Mouse (Mus musculus) forebrain, embryonic 16.5 days (tissue): ENCODE measurements around the gene Lamb3. TPM values are rescaled to one million over a fixed set of nuclear protein-coding genes. Genes with fewer than 3 reads are reported as not detected.

Source experiments
- ATAC-seq: fragments of 200-750 bp; cut with Nextera tagmentation; 2 replicates; pipeline ENCODE4 v1.8.0; 2017; ENCODE audit warnings: mild to moderate bottlenecking, moderate library complexity
- H3K27ac ChIP-seq: fragments of 300-500 bp; sonication (generic); 2 replicates; pipeline ENCODE4 v1.5.1; 2014; ENCODE audit warnings: low read length, control low read depth
- H3K27me3 ChIP-seq: fragments of 300-500 bp; sonication (generic); replicated peaks from 2 replicates; pipeline ENCODE4 v1.6.1; 2014; ENCODE audit warnings: low read length; ENCODE audit not compliant: control insufficient read depth, insufficient read depth
- H3K36me3 ChIP-seq: fragments of 300-500 bp; sonication (generic); 2 replicates; pipeline ENCODE4 v1.6.1; 2014; ENCODE audit not compliant: control insufficient read depth, insufficient read depth
- H3K4me1 ChIP-seq: fragments of 300-500 bp; sonication (generic); replicated peaks from 2 replicates; pipeline ENCODE4 v1.6.1; 2014; ENCODE audit warnings: low read length; ENCODE audit not compliant: control insufficient read depth, insufficient read depth
- H3K4me2 ChIP-seq: fragments of 300-500 bp; sonication (generic); 2 replicates; pipeline ENCODE4 v1.6.1; 2014; ENCODE audit warnings: mild to moderate bottlenecking, low read length, control low read depth
- H3K4me3 ChIP-seq: fragments of 300-500 bp; sonication (generic); replicated peaks from 2 replicates; pipeline ENCODE4 v1.5.1; 2014; ENCODE audit warnings: mild to moderate bottlenecking, low read length, control low read depth
- H3K9ac ChIP-seq: fragments of 300-500 bp; sonication (generic); replicated peaks from 2 replicates; pipeline ENCODE4 v1.6.1; 2014; ENCODE audit warnings: low read depth, low read length, control low read depth
- H3K9me3 ChIP-seq: fragments of 300-500 bp; sonication (generic); 2 replicates; pipeline ENCODE4 v1.6.1; 2016; ENCODE audit warnings: low read length; ENCODE audit not compliant: control insufficient read depth
- WGBS: fragments of 180-500 bp; shearing (Covaris S2); extraction: QIAGEN DNeasy Blood & Tissue Kit; methylation state at CpG from one replicate; pipeline ENCODE4 v1.1.7; 2014; 5-methylcytosine and 5-hydroxymethylcytosine counted together
- polyA plus RNA-seq: library from polyadenylated mRNA; unstranded; fragments of >200 nt; fragmentation: Nextera tagmentation; extraction: Ambion mirVana; gene quantifications from 2 replicates; pipeline ENCODE4 v1.2.1, GENCODE M21; 2015

The Lamb3 gene
- 0.32 and 0.58 TPM in 2 replicates for polyA plus RNA-seq

DNA sequence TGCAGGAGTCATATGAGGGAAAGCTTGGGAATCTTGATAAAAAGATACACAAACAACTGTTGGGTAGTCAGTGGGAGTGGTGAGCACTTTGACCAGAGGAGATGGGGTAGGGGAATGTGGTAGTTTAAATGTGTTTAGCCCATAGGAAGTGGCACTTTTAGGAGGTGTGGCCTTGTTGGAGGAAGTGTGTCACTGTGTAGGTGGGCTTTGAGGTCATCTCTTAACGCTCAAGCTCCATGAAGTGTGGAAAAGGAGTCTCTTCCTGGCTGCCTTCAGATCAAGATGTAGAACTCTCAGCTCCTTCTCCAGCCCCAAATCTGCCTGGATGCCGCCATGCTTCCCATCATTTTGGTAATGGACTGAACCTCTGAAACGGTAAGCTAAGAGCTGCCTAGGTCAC lies at the start of gene Lamb3:
TSS of gene Lamb3 (plus strand) at position 197 of the 400 bp plus-strand sequence.
- no peaks in the 10 kb centered on the region for H3K36me3 ChIP-seq
- no peaks in the 10 kb centered on the region for H3K4me1 ChIP-seq
- ATAC-seq, result no peak
- H3K27me3 ChIP-seq, result no peaks in the 10 kb centered on the region
- 96% methylated on average over 3 of the region's 3 CpGs for WGBS
- H3K9ac ChIP-seq, result no peak within 1 kb of the TSS
- no peak within 1 kb of the TSS for H3K4me3 ChIP-seq
- H3K27ac ChIP-seq, result no peak within 1 kb of the TSS
- H3K9me3 ChIP-seq, result no peaks in the 10 kb centered on the region
- H3K4me2 ChIP-seq, result no peak within 1 kb of the TSS

GRCm38 (mm10) chr1:193159163-193159562 lies 48.3 kb upstream of the Lamb3 start:
- WGBS, result 73% methylated on average over 3 of the region's 3 CpGs

GRCm38 (mm10) chr1:193159613-193160012 lies 47.9 kb upstream of the Lamb3 start:
- Histone ChIP-seq H3K4me2 (no peak overlapping the region), H3K27me3 (no peaks in the 10 kb centered on the region; the same call in 1 of the 2 replicates), H3K36me3 (no peaks in the 10 kb centered on the region), H3K9me3 (no peaks in the 10 kb centered on the region), H3K9ac (no peak overlapping the region), H3K4me1 (no peaks in the 10 kb centered on the region), H3K4me3 (no peak overlapping the region), H3K27ac (no peak overlapping the region)
- WGBS, result 50% methylated on average over 1 of the region's 1 CpGs
- no peak for ATAC-seq

More at GRCm38 (mm10) chr1:193159163-193159562, 48.3 kb upstream of the Lamb3 start:
- Histone ChIP-seq H3K4me1 (no peaks in the 10 kb centered on the region), H3K27me3 (peaks cover 4% of the 10 kb centered on the region), H3K36me3 (no peaks in the 10 kb centered on the region), H3K4me2 (no peak overlapping the region), H3K9me3 (no peaks in the 10 kb centered on the region), H3K4me3 (no peak overlapping the region), H3K9ac (no peak overlapping the region), H3K27ac (no peak overlapping the region)
- no peak for ATAC-seq

DNA sequence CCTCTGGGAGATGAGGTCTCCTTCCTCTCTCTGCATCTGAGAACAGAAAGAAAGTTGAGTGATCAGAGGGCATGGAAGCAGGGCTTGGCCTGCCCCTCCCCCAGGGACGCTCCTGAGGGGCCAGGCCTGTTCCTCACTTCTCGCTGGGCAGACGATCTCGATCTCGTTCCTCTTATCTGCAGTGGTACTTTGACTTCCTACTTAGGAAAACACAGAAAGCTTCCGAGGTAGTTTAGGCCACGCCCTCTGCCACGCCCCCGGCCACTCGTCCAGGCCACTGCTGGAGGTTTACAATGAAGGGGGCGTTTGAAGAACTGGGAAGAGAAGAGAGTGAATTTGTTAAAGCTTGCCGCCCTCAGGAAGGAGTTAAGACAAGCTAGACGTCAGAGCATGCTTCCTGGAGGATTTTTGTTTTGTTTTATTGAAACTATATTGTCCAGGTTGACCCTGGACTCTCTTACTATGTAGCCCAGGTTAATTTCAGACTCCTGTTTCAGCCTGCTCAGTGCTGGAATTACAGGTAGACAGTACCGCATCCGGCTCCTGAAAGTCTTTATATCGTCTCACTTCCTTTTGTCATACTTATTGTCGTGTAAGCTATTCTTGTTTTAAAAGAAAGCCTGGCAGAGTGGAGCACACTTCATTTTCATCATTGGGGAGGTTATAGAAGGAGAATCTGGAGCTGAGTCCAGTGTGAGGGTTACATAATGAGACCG lies 47.0 kb upstream of the Lamb3 start:
- Histone ChIP-seq H3K9ac (no peak overlapping the region), H3K4me2 (0 out of 2 replicates have a peak overlapping the region, but pooled peaks have one; percentile 14), H3K27me3 (no peaks in the 10 kb centered on the region), H3K4me3 (no peak overlapping the region), H3K4me1 (no peaks in the 10 kb centered on the region), H3K36me3 (no peaks in the 10 kb centered on the region), H3K27ac (no peak overlapping the region), H3K9me3 (no peaks in the 10 kb centered on the region)
- no peak for ATAC-seq
- WGBS, result 14% methylated on average over 18 of the region's 18 CpGs

GRCm38 (mm10) chr1:193167746-193168145 lies 39.8 kb upstream of the Lamb3 start, which contains the start of gene A130010J15Rik:
A130010J15Rik (plus strand) TSS chr1:193168046.
- H3K9ac ChIP-seq, result no peak within 1 kb of the TSS
- H3K4me2 ChIP-seq, result no peak within 1 kb of the TSS
- no peaks in the 10 kb centered on the region for H3K9me3 ChIP-seq
- no peak within 1 kb of the TSS for H3K4me3 ChIP-seq
- H3K36me3 ChIP-seq, result no peaks in the 10 kb centered on the region
- no peak for ATAC-seq
- WGBS, result 96% methylated on average over 3 of the region's 3 CpGs
- H3K27me3 ChIP-seq, result no peaks in the 10 kb centered on the region
- H3K27ac ChIP-seq, result no peak within 1 kb of the TSS
- H3K4me1 ChIP-seq, result peaks cover 11% of the 10 kb centered on the region

GRCm38 (mm10) chr1:193169228-193169627 lies 38.3 kb upstream of the Lamb3 start:
- no peak overlapping the region for H3K4me3 ChIP-seq
- no peak overlapping the region for H3K4me2 ChIP-seq
- H3K9ac ChIP-seq, result no peak overlapping the region
- H3K9me3 ChIP-seq, result no peaks in the 10 kb centered on the region
- no peak for ATAC-seq
- H3K4me1 ChIP-seq, result peaks cover 18% of the 10 kb centered on the region
- no peak overlapping the region for H3K27ac ChIP-seq
- no peaks in the 10 kb centered on the region for H3K27me3 ChIP-seq
- no peaks in the 10 kb centered on the region for H3K36me3 ChIP-seq
- 92% methylated on average over 7 of the region's 7 CpGs for WGBS

DNA sequence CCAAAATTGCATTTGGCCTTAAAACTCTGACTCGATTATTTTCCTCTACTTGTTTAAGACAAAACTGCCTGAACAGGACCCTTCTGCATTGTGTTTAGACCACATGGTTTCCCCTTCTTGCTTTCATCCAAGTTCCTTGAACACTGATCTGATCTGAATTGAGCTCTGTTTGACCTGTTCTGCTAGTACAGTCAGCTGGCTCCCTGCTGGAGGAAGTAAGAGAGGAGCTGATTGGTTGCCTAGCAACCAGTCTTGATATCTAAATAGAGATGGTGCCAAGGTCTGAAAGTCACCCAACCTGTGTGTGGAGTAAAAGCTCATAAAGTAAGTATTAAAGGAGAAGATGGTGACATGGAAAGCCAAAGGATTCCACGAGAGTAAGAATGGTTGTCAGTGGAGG lies 37.6 kb upstream of the Lamb3 start:
- ATAC-seq, result no peak
- Histone ChIP-seq H3K9ac (no peak overlapping the region), H3K27ac (no peak overlapping the region), H3K4me1 (peaks cover 22% of the 10 kb centered on the region), H3K9me3 (no peaks in the 10 kb centered on the region), H3K36me3 (no peaks in the 10 kb centered on the region), H3K4me3 (no peak overlapping the region), H3K27me3 (no peaks in the 10 kb centered on the region), H3K4me2 (no peak overlapping the region)
- 64% methylated on average over 2 of the region's 2 CpGs for WGBS

GRCm38 (mm10) chr1:193172991-193173809 lies 34.3 kb upstream of the Lamb3 start:
- Histone ChIP-seq H3K27me3 (no peaks in the 10 kb centered on the region), H3K9me3 (no peaks in the 10 kb centered on the region), H3K9ac (peak overlapping the region; percentile 84), H3K36me3 (no peaks in the 10 kb centered on the region), H3K4me2 (peak overlapping the region; percentile 84), H3K4me1 (peaks cover 22% of the 10 kb centered on the region), H3K27ac (peak overlapping the region; percentile 75), H3K4me3 (peak overlapping the region; percentile 76)
- under 1% methylated on average over 48 of the region's 48 CpGs for WGBS
- ATAC-seq, result peak; percentile 99

GRCm38 (mm10) chr1:193173810-193174129 lies 33.7 kb upstream of the Lamb3 start:
- ATAC-seq, result no peak
- whole genome bisulfite sequencing, result 17% methylated on average over 9 of the region's 9 CpGs
- no peaks in the 10 kb centered on the region for H3K27me3 ChIP-seq
- peak overlapping the region; percentile 84 for H3K9ac ChIP-seq
- no peaks in the 10 kb centered on the region for H3K9me3 ChIP-seq
- peak overlapping the region; percentile 76 for H3K4me3 ChIP-seq
- H3K4me1 ChIP-seq, result peaks cover 22% of the 10 kb centered on the region
- H3K27ac ChIP-seq, result peak overlapping the region; percentile 75
- no peaks in the 10 kb centered on the region for H3K36me3 ChIP-seq
- H3K4me2 ChIP-seq, result peak overlapping the region; percentile 84
